Mouse (Mus musculus): ENCODE data around the gene Bad.

DNA sequence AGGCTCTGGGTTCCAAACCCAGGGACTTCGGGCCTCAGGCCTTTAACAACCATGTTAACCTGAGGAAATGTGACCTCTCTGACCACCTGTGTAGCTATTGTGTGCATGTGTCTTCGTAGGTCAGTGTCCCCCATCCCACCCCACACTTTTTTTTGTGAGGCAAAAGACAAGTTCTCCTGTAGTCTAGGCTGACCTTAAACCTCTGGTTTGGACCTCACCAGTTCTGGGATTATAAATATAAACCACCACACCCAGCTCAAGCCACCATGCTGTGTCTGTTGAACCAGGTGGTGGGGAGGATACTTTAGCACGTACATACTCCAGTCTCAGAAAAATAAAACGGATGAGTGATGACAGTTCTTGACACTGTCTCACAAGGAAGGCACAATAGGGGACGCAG lies 8.3 kb downstream of the Bad start:
- TF ChIP-seq CTCF (IDR thresholded peaks at IDR 0.05; ENCODE audit: low read depth, low read length): no peak
- TF ChIP-seq POLR2A (IDR thresholded peaks at IDR 0.05; ENCODE audit: borderline replicate concordance, low read depth, low read length): no peak

Measured in bone marrow macrophage, adult 2 months (primary cell).